Mouse (Mus musculus): Measurements from ENCODE around the gene Adarb1. TPM values are rescaled to one million over a fixed set of nuclear protein-coding genes. Genes with fewer than 3 reads are reported as not detected.

Gene Adarb1
- polyA plus RNA-seq, 1 experiment from 2014 or later = 5.4 TPM

DNA sequence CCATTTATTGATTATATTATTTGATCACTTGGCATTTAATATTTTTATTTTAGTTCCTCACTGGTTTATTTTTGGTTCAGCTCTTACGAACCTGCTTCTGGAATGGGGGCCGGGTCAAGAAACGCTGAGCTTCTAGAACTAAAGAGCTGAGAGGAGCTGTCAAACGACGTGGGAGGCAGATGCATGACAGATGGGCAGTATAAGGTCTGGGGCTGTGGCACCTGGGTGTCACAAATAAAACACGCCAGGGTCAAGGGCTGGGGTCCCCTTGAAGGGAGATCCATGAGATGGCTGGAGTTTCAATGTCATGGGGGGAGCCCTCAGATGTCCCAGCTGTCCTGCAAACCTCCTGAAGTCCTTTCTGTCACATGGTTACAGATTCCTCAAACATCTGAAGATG is 36.7 kb upstream of the Adarb1 start:
- H3K9ac ChIP-seq (ENCODE audit: low read depth, low read length) = no peak overlapping the region
- ATAC-seq (ENCODE audit: low read depth) = no peak
- peaks cover 8% of the 10 kb centered on the region; the same call in 1 of the 2 replicates for H3K9me3 ChIP-seq (ENCODE audit: control insufficient read depth, low read length)
- no peaks in the 10 kb centered on the region for H3K27me3 ChIP-seq (replicated peaks; ENCODE audit: control insufficient read depth, insufficient read depth, low read length)
- H3K4me1 ChIP-seq (ENCODE audit: control insufficient read depth, insufficient read depth, low read length) = peaks cover 4% of the 10 kb centered on the region
- no peaks in the 10 kb centered on the region for H3K36me3 ChIP-seq (ENCODE audit: control insufficient read depth, insufficient read depth, low read length)
- H3K4me2 ChIP-seq (ENCODE audit: low read depth, low read length) = no peak overlapping the region
- H3K4me3 ChIP-seq (ENCODE audit: low read depth, low read length) = no peak overlapping the region
- 66% methylated on average over 6 of the region's 6 CpGs for WGBS
- no peak for DNase-seq (ENCODE audit: low spot score)
- no peak overlapping the region for H3K27ac ChIP-seq (replicated peaks; ENCODE audit: low read depth, low read length)

DNA sequence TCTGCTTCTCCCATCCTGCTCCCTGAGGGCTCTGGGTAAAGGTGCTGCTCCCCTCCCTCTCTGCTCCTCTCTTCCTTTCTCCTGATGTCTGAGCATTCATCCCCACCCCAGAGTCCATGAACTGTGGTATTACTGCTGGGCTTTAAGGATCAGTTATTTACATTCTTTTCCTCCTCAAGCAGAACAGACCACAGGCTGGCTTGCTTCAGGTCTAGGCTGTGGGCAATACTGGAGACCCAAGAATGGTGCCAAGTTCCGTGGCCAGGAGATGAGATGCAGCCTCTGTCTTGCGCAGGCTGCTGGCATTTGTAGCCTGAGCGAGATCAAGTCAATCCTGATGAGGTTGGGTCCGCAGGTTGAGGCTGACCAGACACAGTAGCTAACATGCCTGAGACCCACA is 33.8 kb upstream of the Adarb1 start:
- Histone ChIP-seq H3K4me3 (ENCODE audit: low read depth, low read length) (no peak overlapping the region), H3K36me3 (ENCODE audit: control insufficient read depth, insufficient read depth, low read length) (no peaks in the 10 kb centered on the region), H3K27ac (replicated peaks; ENCODE audit: low read depth, low read length) (no peak overlapping the region), H3K4me2 (ENCODE audit: low read depth, low read length) (no peak overlapping the region), H3K9ac (ENCODE audit: low read depth, low read length) (no peak overlapping the region), H3K4me1 (ENCODE audit: control insufficient read depth, insufficient read depth, low read length) (peaks cover 24% of the 10 kb centered on the region), H3K9me3 (ENCODE audit: control insufficient read depth, low read length) (peaks cover 8% of the 10 kb centered on the region; the same call in 1 of the 2 replicates), H3K27me3 (replicated peaks; ENCODE audit: control insufficient read depth, insufficient read depth, low read length) (no peaks in the 10 kb centered on the region)
- ATAC-seq (ENCODE audit: low read depth) (no peak), DNase-seq (ENCODE audit: low spot score) (no peak)
- 88% methylated on average over 4 of the region's 4 CpGs for WGBS

DNA sequence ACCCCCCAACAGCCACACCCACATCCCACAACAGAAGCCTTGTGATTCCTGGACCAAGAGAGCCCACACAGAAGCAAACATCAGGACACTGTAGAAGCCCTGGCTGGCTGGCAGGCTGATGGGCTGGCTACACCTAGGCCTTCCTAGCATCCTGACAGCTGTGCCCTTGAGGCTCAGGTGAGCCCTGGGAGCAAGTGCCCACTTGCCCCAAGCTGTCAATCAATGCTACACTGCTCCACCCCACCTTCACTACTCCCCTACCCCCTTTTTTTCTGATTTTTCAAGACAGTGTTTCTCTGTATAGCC is 32.0 kb upstream of the Adarb1 start:
- Histone ChIP-seq H3K27ac (replicated peaks; ENCODE audit: low read depth, low read length) (no peak overlapping the region; the same call in 1 of the 2 replicates), H3K9me3 (ENCODE audit: control insufficient read depth, low read length) (peaks cover 13% of the 10 kb centered on the region), H3K4me3 (ENCODE audit: low read depth, low read length) (no peak overlapping the region), H3K36me3 (ENCODE audit: control insufficient read depth, insufficient read depth, low read length) (no peaks in the 10 kb centered on the region), H3K27me3 (replicated peaks; ENCODE audit: control insufficient read depth, insufficient read depth, low read length) (no peaks in the 10 kb centered on the region), H3K4me2 (ENCODE audit: low read depth, low read length) (peak overlapping the region; percentile 53; the same call in 1 of the 2 replicates), H3K4me1 (ENCODE audit: control insufficient read depth, insufficient read depth, low read length) (peaks cover 24% of the 10 kb centered on the region), H3K9ac (ENCODE audit: low read depth, low read length) (no peak overlapping the region)
- no peak for ATAC-seq (ENCODE audit: low read depth)
- DNase-seq (ENCODE audit: low spot score) = no peak

DNA sequence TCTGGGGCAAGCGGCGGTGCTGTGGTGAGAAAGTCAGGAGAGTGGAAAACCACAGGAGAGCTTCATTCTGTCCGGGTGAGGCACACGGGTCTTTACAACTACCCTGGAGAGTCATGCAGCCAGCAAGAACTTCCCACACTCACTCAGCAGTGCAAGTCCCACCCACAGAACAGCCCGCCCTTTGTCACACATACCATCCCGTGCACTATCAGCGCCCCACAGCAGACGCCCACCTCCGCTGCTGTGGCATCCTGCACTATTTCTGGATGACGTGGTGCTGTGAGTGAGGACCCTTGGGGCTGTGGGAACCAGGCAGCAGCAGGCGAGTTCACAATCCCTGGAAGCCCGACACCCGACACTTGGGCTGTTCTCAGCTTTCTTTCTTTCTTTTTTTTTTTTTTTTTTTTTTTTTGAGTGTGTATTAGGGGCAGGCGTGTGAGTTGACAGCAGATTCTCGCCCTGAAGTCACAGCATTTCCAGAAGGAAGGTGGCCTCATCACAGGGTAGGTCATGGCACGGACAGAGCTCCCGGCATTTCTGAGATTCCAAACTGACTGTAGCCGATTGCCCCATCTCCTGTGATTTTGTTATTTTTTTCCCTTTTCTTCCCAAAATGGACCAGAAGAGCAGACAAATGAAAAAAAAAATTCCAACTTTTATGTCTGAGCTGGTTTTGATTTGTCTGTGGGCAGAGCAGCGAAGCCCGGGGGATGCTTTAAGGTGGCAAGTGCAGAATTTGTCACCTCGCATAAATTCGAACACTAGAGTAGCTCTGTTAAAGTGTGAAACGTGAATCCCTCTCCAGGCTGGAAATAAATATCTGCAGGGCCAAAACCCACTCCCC is 31.5 kb upstream of the Adarb1 start:
- Histone ChIP-seq H3K4me3 (ENCODE audit: low read depth, low read length) (peak overlapping the region; percentile 24), H3K4me1 (ENCODE audit: control insufficient read depth, insufficient read depth, low read length) (peaks cover 24% of the 10 kb centered on the region), H3K9me3 (ENCODE audit: control insufficient read depth, low read length) (peaks cover 17% of the 10 kb centered on the region), H3K27me3 (replicated peaks; ENCODE audit: control insufficient read depth, insufficient read depth, low read length) (no peaks in the 10 kb centered on the region), H3K4me2 (ENCODE audit: low read depth, low read length) (peak overlapping the region; percentile 53), H3K27ac (replicated peaks; ENCODE audit: low read depth, low read length) (peak overlapping the region; percentile 4; the same call in 1 of the 2 replicates), H3K9ac (ENCODE audit: low read depth, low read length) (peak overlapping the region; percentile 44), H3K36me3 (ENCODE audit: control insufficient read depth, insufficient read depth, low read length) (no peaks in the 10 kb centered on the region)
- ATAC-seq (ENCODE audit: low read depth) = peak; percentile 85
- peak; percentile 75 for DNase-seq (ENCODE audit: low spot score)
- WGBS = 11% methylated on average over 23 of the region's 23 CpGs

DNA sequence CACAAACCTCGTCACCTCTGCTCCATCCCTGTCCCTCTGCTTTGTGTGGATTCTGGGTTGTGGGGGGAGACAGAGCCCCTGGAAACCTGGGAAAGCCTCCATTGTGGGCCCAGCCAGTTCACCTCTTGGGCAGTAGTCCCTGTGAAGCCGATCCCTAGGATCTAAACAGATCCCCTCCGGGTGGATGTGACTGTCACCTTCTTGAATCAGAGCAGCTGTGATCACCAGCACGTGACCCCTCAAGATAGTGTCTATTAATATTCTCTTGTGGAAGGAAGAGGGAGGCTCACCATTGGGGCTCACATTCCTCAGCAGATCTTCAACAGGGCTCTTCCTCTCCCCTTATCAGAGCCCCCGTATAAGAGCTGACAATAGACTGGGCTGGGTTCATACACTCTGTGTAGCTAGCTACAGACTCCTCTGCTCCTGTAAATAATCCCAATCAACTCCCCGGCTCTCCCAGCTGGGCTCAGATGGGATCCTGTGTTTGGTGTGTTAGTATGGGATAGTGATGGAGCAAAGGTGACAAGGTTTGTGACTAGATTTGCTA is 30.7 kb upstream of the Adarb1 start:
- no peak overlapping the region for H3K27ac ChIP-seq (replicated peaks; ENCODE audit: low read depth, low read length)
- WGBS = 50% methylated on average over 5 of the region's 6 CpGs
- peaks cover 17% of the 10 kb centered on the region for H3K9me3 ChIP-seq (ENCODE audit: control insufficient read depth, low read length)
- H3K4me1 ChIP-seq (ENCODE audit: control insufficient read depth, insufficient read depth, low read length) = peaks cover 24% of the 10 kb centered on the region
- no peaks in the 10 kb centered on the region for H3K36me3 ChIP-seq (ENCODE audit: control insufficient read depth, insufficient read depth, low read length)
- H3K4me3 ChIP-seq (ENCODE audit: low read depth, low read length) = no peak overlapping the region
- no peak overlapping the region for H3K9ac ChIP-seq (ENCODE audit: low read depth, low read length)
- H3K4me2 ChIP-seq (ENCODE audit: low read depth, low read length) = peak overlapping the region; percentile 53
- no peak for DNase-seq (ENCODE audit: low spot score)
- no peaks in the 10 kb centered on the region for H3K27me3 ChIP-seq (replicated peaks; ENCODE audit: control insufficient read depth, insufficient read depth, low read length)
- 0 out of 2 replicates have a peak, but pooled peaks have one; percentile 31 for ATAC-seq (ENCODE audit: low read depth)

DNA sequence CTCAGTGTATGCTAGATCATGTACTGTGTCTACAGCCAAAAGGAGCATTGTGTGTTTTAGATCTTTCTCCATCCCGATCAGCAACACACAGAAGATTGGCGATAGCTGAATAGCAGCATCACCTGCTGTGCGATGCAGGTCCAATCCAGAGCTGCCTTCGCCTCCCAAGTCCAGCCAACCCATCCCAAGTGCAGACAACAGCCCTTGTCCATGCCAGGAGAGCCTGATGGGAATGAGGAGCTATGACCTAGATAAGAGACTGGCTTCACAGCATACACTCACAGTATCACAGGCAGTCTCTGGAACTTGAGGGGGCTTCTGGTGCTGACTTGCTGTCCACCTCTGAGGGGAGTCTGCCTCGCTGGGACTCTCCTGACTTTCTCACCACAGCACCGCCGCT is 30.1 kb upstream of the Adarb1 start:
- H3K4me2 ChIP-seq (ENCODE audit: low read depth, low read length) = no peak overlapping the region
- WGBS = 75% methylated on average over 7 of the region's 7 CpGs
- H3K4me1 ChIP-seq (ENCODE audit: control insufficient read depth, insufficient read depth, low read length) = peaks cover 24% of the 10 kb centered on the region
- no peak overlapping the region for H3K9ac ChIP-seq (ENCODE audit: low read depth, low read length)
- H3K27ac ChIP-seq (replicated peaks; ENCODE audit: low read depth, low read length) = no peak overlapping the region
- no peak overlapping the region for H3K4me3 ChIP-seq (ENCODE audit: low read depth, low read length)
- H3K9me3 ChIP-seq (ENCODE audit: control insufficient read depth, low read length) = peaks cover 15% of the 10 kb centered on the region
- ATAC-seq (ENCODE audit: low read depth) = no peak
- H3K36me3 ChIP-seq (ENCODE audit: control insufficient read depth, insufficient read depth, low read length) = no peaks in the 10 kb centered on the region
- H3K27me3 ChIP-seq (replicated peaks; ENCODE audit: control insufficient read depth, insufficient read depth, low read length) = no peaks in the 10 kb centered on the region
- no peak for DNase-seq (ENCODE audit: low spot score)

DNA sequence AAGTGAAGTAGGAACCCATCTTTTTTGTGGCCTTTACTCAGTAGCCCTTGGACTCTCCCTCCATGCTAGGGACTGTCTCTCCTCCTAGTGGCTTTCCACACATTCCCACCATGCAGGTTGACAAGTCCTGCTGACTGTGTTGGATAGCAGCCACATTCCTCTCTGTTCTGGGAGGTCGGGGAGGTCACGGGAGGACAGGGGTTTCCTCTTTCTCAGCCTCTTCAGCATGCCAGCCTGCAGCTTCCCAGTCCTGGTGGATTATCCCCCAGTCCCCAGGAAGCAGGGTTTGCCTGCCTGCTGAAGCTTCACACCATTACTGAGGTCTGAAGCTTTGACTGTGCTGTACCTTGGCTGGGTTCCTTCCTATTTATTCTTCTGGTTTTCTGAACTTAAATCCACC is 29.7 kb upstream of the Adarb1 start:
- ATAC-seq (ENCODE audit: low read depth) = no peak
- Histone ChIP-seq H3K27ac (replicated peaks; ENCODE audit: low read depth, low read length) (no peak overlapping the region), H3K4me3 (ENCODE audit: low read depth, low read length) (no peak overlapping the region), H3K36me3 (ENCODE audit: control insufficient read depth, insufficient read depth, low read length) (no peaks in the 10 kb centered on the region), H3K9ac (ENCODE audit: low read depth, low read length) (no peak overlapping the region), H3K4me1 (ENCODE audit: control insufficient read depth, insufficient read depth, low read length) (peaks cover 24% of the 10 kb centered on the region), H3K4me2 (ENCODE audit: low read depth, low read length) (no peak overlapping the region), H3K9me3 (ENCODE audit: control insufficient read depth, low read length) (peaks cover 11% of the 10 kb centered on the region), H3K27me3 (replicated peaks; ENCODE audit: control insufficient read depth, insufficient read depth, low read length) (no peaks in the 10 kb centered on the region)
- DNase-seq (ENCODE audit: low spot score) = no peak
- 2% methylated on average over 2 of the region's 2 CpGs for WGBS

DNA sequence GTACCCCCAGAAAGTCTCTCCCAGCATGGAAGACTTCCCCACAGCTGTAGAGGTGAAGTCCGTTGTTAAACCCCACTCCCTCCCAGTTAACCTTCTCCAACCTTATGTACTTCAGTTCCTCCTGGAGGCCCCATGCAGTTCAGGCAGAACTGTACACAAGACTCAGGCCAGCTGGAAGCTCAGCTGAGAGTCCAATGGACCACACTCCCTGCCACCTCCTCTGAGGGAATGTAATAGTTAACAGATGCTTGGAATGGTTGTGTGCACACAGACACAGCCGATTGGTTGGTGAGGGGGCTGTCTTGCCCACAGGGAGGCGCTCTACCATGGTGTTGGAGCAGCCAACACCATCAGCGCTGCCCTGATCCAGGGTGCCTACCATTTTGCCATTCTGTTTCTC is 24.2 kb upstream of the Adarb1 start:
- ATAC-seq (ENCODE audit: low read depth) (no peak), DNase-seq (ENCODE audit: low spot score) (no peak)
- H3K4me2 ChIP-seq (ENCODE audit: low read depth, low read length) = no peak overlapping the region
- H3K9ac ChIP-seq (ENCODE audit: low read depth, low read length) = no peak overlapping the region
- 68% methylated on average over 4 of the region's 4 CpGs for WGBS
- no peak overlapping the region for H3K4me3 ChIP-seq (ENCODE audit: low read depth, low read length)
- no peaks in the 10 kb centered on the region for H3K36me3 ChIP-seq (ENCODE audit: control insufficient read depth, insufficient read depth, low read length)
- no peak overlapping the region for H3K27ac ChIP-seq (replicated peaks; ENCODE audit: low read depth, low read length)
- 0 out of 2 replicates have a peak, but pooled peaks cover 6% of the 10 kb centered on the region for H3K4me1 ChIP-seq (ENCODE audit: control insufficient read depth, insufficient read depth, low read length)
- no peaks in the 10 kb centered on the region for H3K27me3 ChIP-seq (replicated peaks; ENCODE audit: control insufficient read depth, insufficient read depth, low read length)
- H3K9me3 ChIP-seq (ENCODE audit: control insufficient read depth, low read length) = peaks cover 9% of the 10 kb centered on the region

DNA sequence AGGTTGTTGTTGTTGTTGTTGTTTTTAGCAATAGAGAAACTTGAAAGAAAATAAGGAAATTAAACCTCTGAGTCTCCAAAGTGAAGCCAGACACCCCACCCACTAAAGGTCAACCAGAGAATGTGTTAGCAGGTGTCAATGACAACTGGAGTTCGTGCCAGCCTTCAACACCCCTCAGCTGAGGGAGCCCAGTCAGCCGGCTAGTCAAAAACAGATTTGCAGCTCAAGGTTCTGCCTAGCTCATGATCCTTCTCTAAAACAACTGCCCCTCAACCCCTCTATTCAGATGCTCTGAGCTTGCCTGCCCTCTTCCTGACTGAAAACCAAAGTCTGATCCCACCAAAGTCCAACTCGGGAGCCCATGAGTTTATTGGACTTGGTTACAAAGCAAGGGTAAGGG is 23.7 kb upstream of the Adarb1 start:
- 68% methylated on average over 3 of the region's 3 CpGs for WGBS

More for the DNA sequence above, 23.7 kb upstream of the Adarb1 start:
- ATAC-seq (ENCODE audit: low read depth) (no peak), DNase-seq (ENCODE audit: low spot score) (no peak)
- Histone ChIP-seq H3K27ac (replicated peaks; ENCODE audit: low read depth, low read length) (no peak overlapping the region), H3K9me3 (ENCODE audit: control insufficient read depth, low read length) (peaks cover 9% of the 10 kb centered on the region), H3K9ac (ENCODE audit: low read depth, low read length) (no peak overlapping the region), H3K36me3 (ENCODE audit: control insufficient read depth, insufficient read depth, low read length) (no peaks in the 10 kb centered on the region), H3K4me1 (ENCODE audit: control insufficient read depth, insufficient read depth, low read length) (0 out of 2 replicates have a peak, but pooled peaks cover 6% of the 10 kb centered on the region), H3K4me3 (ENCODE audit: low read depth, low read length) (no peak overlapping the region), H3K27me3 (replicated peaks; ENCODE audit: control insufficient read depth, insufficient read depth, low read length) (no peaks in the 10 kb centered on the region), H3K4me2 (ENCODE audit: low read depth, low read length) (no peak overlapping the region)

All from embryonic facial prominence, embryonic 14.5 days (tissue).